Mouse (Mus musculus): ENCODE measurements at regions not wholly inside any gene's neighbourhood (a gene's known extent, or its start where the extent isn't known, plus 50 kb on each side); places are given as distances from the start of the nearest gene placed in this dataset.

GRCm38 (mm10) chr13:37506046-37506445, 161.0 kb downstream of the Ly86 start:
- TF ChIP-seq CTCF (IDR thresholded peaks at IDR 0.05; ENCODE audit: low read depth) (no peak), EP300 (optimal IDR thresholded peaks at IDR 0.05) (no peak)

All from stomach, postnatal 0 days (tissue).